Mouse (Mus musculus): ENCODE measurements around the gene Ephx4.
A peak's percentile ranks its signal among the peaks of the same experiment; 100 is the strongest.
"Not testable (repeated sequence)": the region's sequence is repeated elsewhere in the genome, so short reads cannot be mapped to it uniquely, and the experiment has no call there.

Gene Ephx4

DNA sequence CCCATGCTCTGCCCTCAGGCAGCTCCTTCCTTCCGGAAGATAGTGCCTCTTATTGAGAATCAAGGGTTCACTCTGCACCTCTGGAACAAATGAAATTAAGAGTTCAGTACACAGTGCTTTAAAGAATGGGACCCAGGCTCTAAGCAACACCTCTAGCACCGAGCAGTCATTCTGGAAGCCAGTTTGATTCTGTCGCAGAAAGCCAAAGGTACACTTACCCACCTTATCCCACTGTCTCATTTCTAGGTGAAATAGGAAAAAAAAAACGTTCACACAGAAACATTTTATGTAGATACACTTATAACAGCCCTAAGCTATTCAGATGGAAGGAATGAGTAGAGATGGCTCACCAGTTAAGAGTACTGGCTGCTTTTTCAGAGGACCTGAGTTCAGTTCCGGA, at the start of gene Ephx4:
TSS of gene Ephx4 (plus strand) at position 301 of the 400 bp plus-strand sequence.
- DNase-seq, result no peak

- no peak for DNase-seq
These were observed 48.6 kb upstream of the Ephx4 start for GRCm38 (mm10) chr5:107353981-107354380.

DNA sequence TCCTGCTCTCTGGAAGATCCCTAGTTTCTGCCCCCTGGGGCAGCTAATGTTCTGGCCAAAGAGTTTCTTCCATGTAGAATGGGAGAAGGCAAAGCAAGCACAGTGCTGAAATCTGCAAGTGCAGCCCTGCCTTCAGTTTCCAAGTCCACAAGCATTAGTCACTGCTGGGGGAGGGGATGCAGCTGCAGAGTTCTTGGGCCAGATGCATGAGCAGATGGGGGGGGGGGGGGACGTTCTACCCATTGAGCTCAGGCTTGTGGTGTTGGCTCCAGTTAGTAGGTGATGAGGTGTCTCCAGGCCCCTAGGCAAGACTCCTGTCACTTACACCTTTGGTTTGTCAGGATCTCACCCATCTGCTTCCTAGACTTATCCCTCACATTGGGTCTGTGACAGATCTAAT, 46.7 kb upstream of the Ephx4 start:
- no peak for DNase-seq

- DNase-seq, result no peak
These were observed 44.8 kb upstream of the Ephx4 start for GRCm38 (mm10) chr5:107357723-107358122.

DNA sequence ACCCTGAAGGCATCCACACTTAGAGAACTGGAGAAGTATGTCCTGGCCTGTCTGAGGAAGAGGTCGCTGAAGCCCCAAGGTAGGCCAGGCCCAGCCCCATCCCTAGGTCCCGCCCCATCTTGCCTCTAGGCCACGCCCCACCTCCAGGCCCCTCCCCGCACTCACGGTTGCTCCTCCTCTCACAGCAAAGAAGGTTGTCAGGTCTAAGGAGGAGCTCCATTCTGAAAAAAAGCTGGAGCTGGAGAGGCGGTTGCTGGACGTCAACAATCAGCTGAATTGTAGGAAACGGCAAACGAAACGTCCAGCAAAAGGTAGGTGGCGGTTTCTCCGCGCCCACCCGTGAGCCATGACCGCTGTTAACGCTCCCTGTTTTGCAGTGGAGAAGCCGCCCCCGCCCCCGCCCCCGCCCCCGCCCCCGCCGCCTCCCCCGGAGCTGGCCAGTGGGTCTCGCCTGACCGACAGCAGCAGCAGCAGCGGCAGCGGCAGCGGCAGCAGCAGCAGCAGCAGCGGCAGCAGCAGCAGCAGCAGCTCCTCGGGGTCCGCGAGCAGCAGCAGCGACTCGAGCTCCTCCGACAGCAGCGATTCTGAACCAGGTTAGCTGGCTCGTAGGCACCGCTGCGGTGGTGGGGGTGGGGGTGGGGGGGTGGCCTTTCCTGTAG, 43.0 kb upstream of the Ephx4 start:
- DNase-seq, result peak; percentile 91 to 93

DNA sequence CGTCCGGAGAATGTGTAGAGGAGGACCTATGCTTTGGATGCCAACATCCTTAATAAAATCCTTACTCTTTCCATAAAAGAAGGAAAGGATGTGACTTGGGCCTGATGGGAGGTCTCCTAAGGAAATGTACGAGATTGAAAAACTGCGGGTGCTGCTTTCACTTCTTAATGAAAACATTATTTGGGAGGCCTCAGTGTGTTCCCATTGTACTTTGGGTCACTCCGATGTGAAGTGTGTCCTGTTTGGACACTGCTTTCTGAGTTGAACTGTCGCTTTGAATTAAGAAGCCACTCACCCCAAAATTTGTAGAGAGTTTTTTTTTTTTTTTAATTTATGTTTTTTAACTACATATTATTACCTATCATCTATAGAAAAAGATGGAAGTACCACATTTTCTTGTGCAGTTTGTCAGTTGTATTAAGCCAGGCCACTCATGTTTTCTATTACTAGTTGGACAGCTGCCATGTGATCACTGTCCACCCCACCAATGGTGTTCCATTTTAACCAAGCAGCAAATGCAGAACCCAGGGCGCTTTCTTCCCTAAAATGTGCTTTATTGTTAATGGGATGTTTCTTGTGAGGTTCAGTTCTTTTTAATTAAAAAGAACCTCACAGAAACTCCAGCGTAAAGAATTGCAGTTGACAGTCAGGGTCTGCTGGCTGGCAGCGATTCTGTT, 42.3 kb upstream of the Ephx4 start:
- peak; percentile 14 to 18 for DNase-seq

- no peak for DNase-seq
These were observed 32.5 kb upstream of the Ephx4 start for GRCm38 (mm10) chr5:107370040-107370439.

DNA sequence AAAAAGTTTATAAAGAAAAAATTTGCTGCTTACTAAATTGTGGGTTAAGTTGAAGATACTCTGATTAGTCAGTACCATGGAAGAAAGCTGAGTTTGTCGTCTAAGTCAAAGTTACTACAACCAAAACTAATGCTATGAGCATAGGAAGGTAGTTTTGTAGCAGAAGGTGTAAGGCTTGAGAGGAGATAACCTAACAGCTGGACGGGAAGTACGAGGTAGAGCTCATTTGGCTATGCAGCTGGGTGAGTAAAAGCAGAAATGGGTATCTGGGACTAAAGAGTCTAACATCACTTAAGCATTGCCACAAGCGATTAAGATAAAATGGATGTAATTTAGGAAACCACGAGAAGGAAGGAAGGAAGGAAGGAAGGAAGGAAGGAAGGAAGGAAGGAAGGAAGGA, 31.2 kb upstream of the Ephx4 start:
- no peak for DNase-seq

DNA sequence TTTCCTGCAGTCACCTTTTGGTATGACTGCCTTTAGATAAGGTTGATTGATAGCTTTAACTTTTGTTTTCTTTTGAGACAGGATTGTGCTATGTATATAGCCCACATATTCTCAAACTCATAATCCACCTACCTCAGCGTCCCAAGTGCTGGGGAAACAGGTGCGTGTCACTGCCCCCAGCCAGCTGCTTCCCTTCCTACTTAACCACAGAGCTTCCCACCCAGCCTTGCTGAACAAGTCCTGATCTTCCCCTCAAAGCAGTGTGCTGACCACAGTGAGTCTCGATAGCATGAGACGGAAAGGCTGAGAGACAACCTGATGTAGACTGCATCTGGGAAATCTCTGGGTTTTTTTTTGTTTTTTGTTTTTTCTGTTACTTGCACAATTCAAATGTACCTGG, 29.3 kb upstream of the Ephx4 start:
- DNase-seq, result no peak

GRCm38 (mm10) chr5:107386448-107386847, 16.1 kb upstream of the Ephx4 start:
- DNase-seq, result not testable (repeated sequence)

GRCm38 (mm10) chr5:107387788-107388187, 14.7 kb upstream of the Ephx4 start:
- DNase-seq, result no peak

GRCm38 (mm10) chr5:107389373-107389772, 13.2 kb upstream of the Ephx4 start:
- no peak for DNase-seq

- DNase-seq, result no peak
These were observed 8.1 kb upstream of the Ephx4 start for GRCm38 (mm10) chr5:107394437-107394836.

GRCm38 (mm10) chr5:107403011-107403946, 743 bp downstream of the Ephx4 start:
- peak; percentile 58 to 71 for DNase-seq

GRCm38 (mm10) chr5:107403947-107404684, 1.6 kb downstream of the Ephx4 start:
- peak; percentile 61 to 77 for DNase-seq

DNA sequence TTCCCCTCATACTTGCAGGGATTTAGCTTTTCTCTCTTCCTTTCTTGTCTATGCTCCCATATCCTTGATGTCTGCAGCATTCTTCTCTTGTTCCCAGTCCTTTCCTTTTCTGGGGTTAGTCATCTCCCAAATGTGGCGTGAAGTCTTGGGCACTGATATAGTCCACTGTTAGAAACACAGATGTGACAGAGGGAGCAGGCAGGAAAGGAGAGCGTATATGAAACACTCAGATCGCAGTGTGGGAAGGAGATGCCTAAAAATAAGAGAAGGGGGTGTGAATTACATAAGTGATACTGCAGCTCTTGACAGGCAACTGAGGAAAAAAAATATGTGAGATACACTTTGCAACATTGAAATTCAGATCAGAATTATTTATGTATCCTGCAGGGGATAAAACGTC, 2.8 kb downstream of the Ephx4 start:
- no peak for DNase-seq

GRCm38 (mm10) chr5:107410305-107410704, 7.8 kb downstream of the Ephx4 start:
- DNase-seq, result no peak

DNA sequence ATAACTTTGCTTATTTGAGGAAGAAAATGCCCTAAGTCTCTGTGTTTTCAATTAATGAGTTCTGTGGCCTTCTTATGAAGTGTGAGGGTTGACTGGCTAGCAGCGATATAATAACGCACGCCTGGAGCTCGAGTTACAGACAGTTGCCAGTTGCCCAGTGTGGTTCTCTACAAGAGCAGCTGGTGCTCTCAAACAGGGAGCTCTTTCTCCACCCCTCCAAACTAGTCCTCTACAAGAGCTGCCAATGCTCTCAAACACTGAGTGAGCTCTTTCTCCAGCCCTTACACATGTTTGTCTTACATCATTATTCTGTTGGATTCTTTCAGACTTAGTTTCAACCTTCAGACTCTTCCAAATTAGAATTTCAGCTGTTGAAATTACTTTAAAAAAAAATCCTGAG, 8.8 kb downstream of the Ephx4 start:
- DNase-seq, result peak; percentile 34 to 60

- DNase-seq, result no peak
These were observed 9.7 kb downstream of the Ephx4 start for GRCm38 (mm10) chr5:107412285-107412684.

DNA sequence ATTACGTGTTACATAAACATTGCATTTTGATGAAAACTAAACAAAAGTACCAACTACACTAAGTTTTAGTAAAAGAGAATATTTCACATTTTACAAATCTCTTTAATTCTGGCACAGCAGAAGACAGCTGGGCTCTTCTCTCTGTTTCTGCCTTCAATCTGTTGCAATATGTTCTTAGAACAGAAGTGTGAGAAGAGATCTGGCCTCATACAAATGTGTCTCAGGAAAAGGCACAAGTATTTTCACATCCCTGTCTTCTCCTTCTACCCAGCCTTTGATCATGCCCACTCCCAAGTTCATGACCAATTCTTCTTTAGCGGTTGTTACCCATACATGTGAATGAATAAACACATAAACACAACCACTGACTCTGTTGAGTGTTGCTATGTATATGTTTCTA, 12.6 kb downstream of the Ephx4 start:
- no peak for DNase-seq

DNA sequence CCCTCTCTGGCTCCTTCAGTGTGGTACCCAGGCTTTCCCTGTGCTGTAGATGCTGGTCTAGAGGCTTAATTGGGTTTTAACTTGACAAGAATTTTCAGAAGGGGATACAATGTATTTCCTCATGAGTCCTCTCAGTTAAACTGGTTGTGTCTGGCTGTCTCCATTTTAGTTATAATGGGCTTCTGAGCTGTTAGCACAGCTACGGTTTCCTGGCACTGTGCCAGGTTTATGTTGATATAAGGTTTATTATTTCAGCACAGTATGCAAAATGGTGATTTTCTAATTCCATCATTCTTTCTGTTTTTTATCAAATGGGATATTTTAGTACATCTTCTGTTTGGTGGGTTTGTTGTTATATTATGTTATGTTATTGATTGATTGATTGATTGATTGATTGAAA, 19.1 kb downstream of the Ephx4 start:
- DNase-seq, result no peak

DNA sequence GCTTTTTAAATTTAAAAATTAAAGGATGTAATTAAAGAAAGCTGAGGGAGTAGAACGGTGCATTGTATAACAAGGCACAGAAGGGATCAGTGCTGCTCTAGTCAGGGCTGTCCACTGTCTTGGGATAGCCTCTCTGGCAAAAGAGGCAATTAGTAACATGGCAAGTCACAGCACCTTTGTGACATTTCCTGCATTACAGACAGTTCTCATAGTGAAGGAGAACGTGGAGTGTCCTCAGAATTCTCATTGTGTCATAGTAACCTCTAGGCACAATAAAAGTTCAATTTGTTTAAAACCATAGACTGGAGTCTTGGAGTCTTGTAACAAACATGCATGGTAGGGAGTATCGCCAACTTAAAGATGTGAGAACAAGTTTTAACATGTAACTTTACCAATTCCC, 28.7 kb downstream of the Ephx4 start, which contains the start of gene Lpcat2b:
TSS of gene Lpcat2b (plus strand) at position 301 of the 400 bp plus-strand sequence.
- DNase-seq, result no peak

- no peak for DNase-seq
These were observed 31.5 kb downstream of the Ephx4 start for GRCm38 (mm10) chr5:107434001-107434400.

Data from cerebellum, adult 18-20 months (tissue).